Mouse (Mus musculus): Measurements from ENCODE around the gene D10Jhu81e. TPM values are rescaled to one million over a fixed set of nuclear protein-coding genes. Genes with fewer than 3 reads are reported as not detected.
A peak's percentile ranks its signal among the peaks of the same experiment; 100 is the strongest.

Gene D10Jhu81e
- polyA plus RNA-seq, 1 experiment from 2014 or later, result 22.7 TPM

DNA sequence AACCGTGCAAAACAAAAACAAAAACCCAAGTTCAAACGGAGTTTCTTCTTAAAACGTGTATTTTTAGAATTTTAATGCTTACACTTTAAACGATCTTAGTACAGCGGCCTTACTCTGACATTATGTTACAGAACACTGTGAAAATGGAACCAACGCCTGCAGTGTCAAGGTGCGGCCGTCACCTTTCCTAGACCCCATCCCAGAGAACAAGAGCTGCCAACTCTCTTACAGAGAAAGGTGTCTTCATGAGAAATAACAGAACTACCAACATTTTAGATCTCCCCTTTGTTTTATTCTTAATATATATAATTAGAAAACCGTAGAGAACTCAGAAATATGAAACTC lies 15.8 kb upstream of the D10Jhu81e start:
- DNase-seq (ENCODE audit: low spot score), result no peak
- no peaks in the 10 kb centered on the region; the same call in 1 of the 2 replicates for H3K4me1 ChIP-seq (ENCODE audit: control insufficient read depth, insufficient read depth, low read length)
- peak; percentile 1; the same call in 1 of the 2 replicates for ATAC-seq (replicated peaks; ENCODE audit: insufficient number of reproducible peaks, low FRiP score, low TSS enrichment, low read depth)
- H3K9me3 ChIP-seq (replicated peaks; ENCODE audit: control insufficient read depth, low read length), result no peaks in the 10 kb centered on the region
- WGBS, result 19% methylated on average over 9 of the region's 9 CpGs
- H3K27me3 ChIP-seq (ENCODE audit: control insufficient read depth, insufficient read depth, low read length), result no peaks in the 10 kb centered on the region
- H3K9ac ChIP-seq (replicated peaks; ENCODE audit: low read length), result no peak overlapping the region; the same call in 1 of the 2 replicates
- peaks cover 10% of the 10 kb centered on the region for H3K36me3 ChIP-seq (replicated peaks; ENCODE audit: control insufficient read depth, insufficient read depth, low read depth, low read length)
- 0 out of 2 replicates have a peak overlapping the region, but pooled peaks have one; percentile 14 for H3K27ac ChIP-seq (replicated peaks; ENCODE audit: low read depth, low read length)
- peak overlapping the region; percentile 72 for H3K4me3 ChIP-seq (ENCODE audit: low read depth, low read length)
- peak overlapping the region; percentile 90 for H3K4me2 ChIP-seq (ENCODE audit: low read depth, low read length)

GRCm38 (mm10) chr10:78184531-78185380 lies 15.2 kb upstream of the D10Jhu81e start, which contains the start of gene Pwp2:
Gene Pwp2, minus strand, starts transcription at chr10:78185149.
- DNase-seq (ENCODE audit: low spot score), result peak; percentile 97
- H3K9ac ChIP-seq (replicated peaks; ENCODE audit: low read length), result peak within 1 kb of the TSS; percentile 61
- peaks cover 9% of the 10 kb centered on the region for H3K36me3 ChIP-seq (replicated peaks; ENCODE audit: control insufficient read depth, insufficient read depth, low read depth, low read length)
- peak; percentile 91 for ATAC-seq (replicated peaks; ENCODE audit: insufficient number of reproducible peaks, low FRiP score, low TSS enrichment, low read depth)
- 0 out of 2 replicates have a peak within 1 kb of the TSS, but pooled peaks have one; percentile 14 for H3K27ac ChIP-seq (replicated peaks; ENCODE audit: low read depth, low read length)
- H3K27me3 ChIP-seq (ENCODE audit: control insufficient read depth, insufficient read depth, low read length), result no peaks in the 10 kb centered on the region
- peak within 1 kb of the TSS; percentile 90 for H3K4me2 ChIP-seq (ENCODE audit: low read depth, low read length)
- H3K4me1 ChIP-seq (ENCODE audit: control insufficient read depth, insufficient read depth, low read length), result no peaks in the 10 kb centered on the region; the same call in 1 of the 2 replicates
- WGBS, result 2% methylated on average over 46 of the region's 47 CpGs
- H3K9me3 ChIP-seq (replicated peaks; ENCODE audit: control insufficient read depth, low read length), result no peaks in the 10 kb centered on the region
- H3K4me3 ChIP-seq (ENCODE audit: low read depth, low read length), result peak within 1 kb of the TSS; percentile 72

DNA sequence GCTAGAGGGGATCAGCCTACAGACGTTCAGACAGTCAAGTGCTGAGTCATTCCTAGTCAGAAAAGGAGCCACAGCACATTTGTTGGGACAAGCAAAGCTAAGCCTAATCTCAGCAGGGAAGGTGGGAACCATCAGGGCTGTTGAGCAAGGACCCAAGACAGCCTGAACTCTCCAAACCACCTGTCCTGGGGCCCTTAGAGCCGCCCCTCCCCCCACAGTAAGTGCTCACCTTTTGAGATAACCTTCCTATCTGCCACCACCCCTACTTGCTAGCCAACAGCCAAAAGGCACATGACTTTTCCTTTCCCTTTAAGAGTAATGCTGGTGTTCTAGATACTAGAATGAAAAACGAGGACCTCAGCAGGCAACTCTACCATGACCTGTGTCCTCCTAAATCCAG lies 14.0 kb upstream of the D10Jhu81e start:
- H3K9me3 ChIP-seq (replicated peaks; ENCODE audit: control insufficient read depth, low read length), result no peaks in the 10 kb centered on the region
- H3K4me2 ChIP-seq (ENCODE audit: low read depth, low read length), result no peak overlapping the region
- 82% methylated on average over 3 of the region's 3 CpGs for WGBS
- H3K36me3 ChIP-seq (replicated peaks; ENCODE audit: control insufficient read depth, insufficient read depth, low read depth, low read length), result peaks cover 9% of the 10 kb centered on the region
- no peaks in the 10 kb centered on the region for H3K27me3 ChIP-seq (ENCODE audit: control insufficient read depth, insufficient read depth, low read length)
- no peak overlapping the region for H3K27ac ChIP-seq (replicated peaks; ENCODE audit: low read depth, low read length)
- H3K4me3 ChIP-seq (ENCODE audit: low read depth, low read length), result no peak overlapping the region
- H3K9ac ChIP-seq (replicated peaks; ENCODE audit: low read length), result no peak overlapping the region
- ATAC-seq (replicated peaks; ENCODE audit: insufficient number of reproducible peaks, low FRiP score, low TSS enrichment, low read depth) (no peak), DNase-seq (ENCODE audit: low spot score) (no peak)
- no peaks in the 10 kb centered on the region; the same call in 1 of the 2 replicates for H3K4me1 ChIP-seq (ENCODE audit: control insufficient read depth, insufficient read depth, low read length)

DNA sequence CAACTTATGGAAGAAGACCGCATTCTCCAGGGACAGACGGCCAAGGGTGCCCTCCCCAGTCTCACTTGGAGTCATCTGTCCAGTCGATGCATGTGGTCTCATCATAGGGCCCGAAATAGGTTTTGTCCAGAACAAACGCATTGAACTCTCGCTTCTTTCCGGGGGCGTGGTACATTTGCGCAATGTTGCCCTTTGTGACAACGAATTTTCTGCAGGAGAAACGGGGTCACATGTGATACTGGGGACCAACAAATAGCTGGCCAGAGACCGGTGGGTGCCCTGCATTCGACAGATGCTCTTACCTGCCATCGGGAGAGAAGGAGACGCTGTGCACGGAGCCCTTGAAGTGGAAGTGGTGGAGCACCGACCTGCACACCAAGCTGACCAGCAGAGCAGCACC lies 12.7 kb upstream of the D10Jhu81e start:
- ATAC-seq (replicated peaks; ENCODE audit: insufficient number of reproducible peaks, low FRiP score, low TSS enrichment, low read depth), result no peak
- no peaks in the 10 kb centered on the region for H3K27me3 ChIP-seq (ENCODE audit: control insufficient read depth, insufficient read depth, low read length)
- H3K4me3 ChIP-seq (ENCODE audit: low read depth, low read length), result no peak overlapping the region
- H3K9me3 ChIP-seq (replicated peaks; ENCODE audit: control insufficient read depth, low read length), result no peaks in the 10 kb centered on the region
- no peak overlapping the region for H3K9ac ChIP-seq (replicated peaks; ENCODE audit: low read length)
- DNase-seq (ENCODE audit: low spot score), result no peak
- H3K4me2 ChIP-seq (ENCODE audit: low read depth, low read length), result no peak overlapping the region
- WGBS, result 94% methylated on average over 17 of the region's 17 CpGs
- H3K36me3 ChIP-seq (replicated peaks; ENCODE audit: control insufficient read depth, insufficient read depth, low read depth, low read length), result peaks cover 4% of the 10 kb centered on the region; the same call in 1 of the 2 replicates
- no peaks in the 10 kb centered on the region; the same call in 1 of the 2 replicates for H3K4me1 ChIP-seq (ENCODE audit: control insufficient read depth, insufficient read depth, low read length)
- H3K27ac ChIP-seq (replicated peaks; ENCODE audit: low read depth, low read length), result no peak overlapping the region

GRCm38 (mm10) chr10:78174474-78174873 lies 4.9 kb upstream of the D10Jhu81e start:
- 91% methylated on average over 5 of the region's 5 CpGs for WGBS
- H3K27me3 ChIP-seq (ENCODE audit: control insufficient read depth, insufficient read depth, low read length), result no peaks in the 10 kb centered on the region
- ATAC-seq (replicated peaks; ENCODE audit: insufficient number of reproducible peaks, low FRiP score, low TSS enrichment, low read depth) (no peak), DNase-seq (ENCODE audit: low spot score) (no peak)
- H3K4me2 ChIP-seq (ENCODE audit: low read depth, low read length), result no peak overlapping the region
- H3K36me3 ChIP-seq (replicated peaks; ENCODE audit: control insufficient read depth, insufficient read depth, low read depth, low read length), result no peaks in the 10 kb centered on the region; the same call in none of the 2 replicates
- no peak overlapping the region for H3K4me3 ChIP-seq (ENCODE audit: low read depth, low read length)
- H3K4me1 ChIP-seq (ENCODE audit: control insufficient read depth, insufficient read depth, low read length), result no peaks in the 10 kb centered on the region
- H3K27ac ChIP-seq (replicated peaks; ENCODE audit: low read depth, low read length), result no peak overlapping the region
- H3K9ac ChIP-seq (replicated peaks; ENCODE audit: low read length), result no peak overlapping the region
- no peaks in the 10 kb centered on the region for H3K9me3 ChIP-seq (replicated peaks; ENCODE audit: control insufficient read depth, low read length)

DNA sequence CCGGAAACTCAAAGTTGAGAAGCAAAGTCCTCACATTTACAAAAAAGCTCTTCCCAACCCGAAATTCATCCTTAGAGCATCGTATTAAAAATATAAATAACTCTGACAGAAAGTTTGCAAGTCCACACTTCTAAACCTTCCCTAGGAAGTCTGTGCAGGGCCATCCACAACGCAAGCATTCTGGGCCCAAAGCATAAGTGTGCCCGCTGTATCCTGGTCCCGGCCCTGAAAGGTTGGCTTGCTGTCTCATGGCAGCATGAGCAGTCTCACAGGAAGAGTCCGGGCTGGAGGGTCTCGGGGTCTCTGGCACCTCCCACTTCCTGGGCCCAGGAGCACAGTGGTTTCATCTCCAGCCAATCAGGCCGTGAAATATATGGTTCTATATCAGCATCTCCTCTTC lies 2.0 kb upstream of the D10Jhu81e start:
- Histone ChIP-seq H3K27me3 (ENCODE audit: control insufficient read depth, insufficient read depth, low read length) (no peaks in the 10 kb centered on the region), H3K4me1 (ENCODE audit: control insufficient read depth, insufficient read depth, low read length) (no peaks in the 10 kb centered on the region), H3K9ac (replicated peaks; ENCODE audit: low read length) (no peak overlapping the region), H3K4me3 (ENCODE audit: low read depth, low read length) (no peak overlapping the region), H3K27ac (replicated peaks; ENCODE audit: low read depth, low read length) (no peak overlapping the region), H3K9me3 (replicated peaks; ENCODE audit: control insufficient read depth, low read length) (no peaks in the 10 kb centered on the region), H3K36me3 (replicated peaks; ENCODE audit: control insufficient read depth, insufficient read depth, low read depth, low read length) (no peaks in the 10 kb centered on the region; the same call in none of the 2 replicates), H3K4me2 (ENCODE audit: low read depth, low read length) (no peak overlapping the region)
- no peak for ATAC-seq (replicated peaks; ENCODE audit: insufficient number of reproducible peaks, low FRiP score, low TSS enrichment, low read depth)
- WGBS, result 89% methylated on average over 9 of the region's 9 CpGs
- no peak for DNase-seq (ENCODE audit: low spot score)

DNA sequence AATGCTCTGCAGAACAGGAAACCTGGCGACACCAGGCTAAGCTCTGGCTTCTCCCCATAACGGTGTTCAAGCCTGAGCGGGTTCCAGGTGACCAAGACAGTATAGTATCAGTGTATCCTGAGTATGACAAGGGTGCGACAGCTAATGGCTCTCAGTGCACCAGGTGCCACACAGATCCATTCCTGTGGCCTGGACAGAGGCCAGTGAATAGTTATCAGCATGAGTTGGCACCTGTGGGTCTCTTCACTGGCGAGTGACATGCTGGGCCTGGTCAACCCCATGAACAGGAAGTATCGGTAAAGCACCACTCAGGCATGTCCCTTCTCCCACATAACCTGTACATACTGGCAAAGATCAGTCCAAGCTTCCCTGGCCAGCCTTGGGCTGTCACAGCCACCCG lies 1.5 kb upstream of the D10Jhu81e start:
- DNase-seq (ENCODE audit: low spot score) (no peak), ATAC-seq (replicated peaks; ENCODE audit: insufficient number of reproducible peaks, low FRiP score, low TSS enrichment, low read depth) (no peak)
- no peaks in the 10 kb centered on the region for H3K27me3 ChIP-seq (ENCODE audit: control insufficient read depth, insufficient read depth, low read length)
- H3K4me2 ChIP-seq (ENCODE audit: low read depth, low read length), result no peak overlapping the region
- H3K9me3 ChIP-seq (replicated peaks; ENCODE audit: control insufficient read depth, low read length), result no peaks in the 10 kb centered on the region
- WGBS, result 93% methylated on average over 7 of the region's 7 CpGs
- H3K36me3 ChIP-seq (replicated peaks; ENCODE audit: control insufficient read depth, insufficient read depth, low read depth, low read length), result no peaks in the 10 kb centered on the region; the same call in none of the 2 replicates
- no peak overlapping the region for H3K27ac ChIP-seq (replicated peaks; ENCODE audit: low read depth, low read length)
- H3K9ac ChIP-seq (replicated peaks; ENCODE audit: low read length), result no peak overlapping the region
- H3K4me1 ChIP-seq (ENCODE audit: control insufficient read depth, insufficient read depth, low read length), result no peaks in the 10 kb centered on the region
- no peak overlapping the region for H3K4me3 ChIP-seq (ENCODE audit: low read depth, low read length)

GRCm38 (mm10) chr10:78170445-78170844 lies 863 bp upstream of the D10Jhu81e start:
- Histone ChIP-seq H3K4me3 (ENCODE audit: low read depth, low read length) (peak overlapping the region; percentile 70; the same call in 1 of the 2 replicates), H3K27me3 (ENCODE audit: control insufficient read depth, insufficient read depth, low read length) (no peaks in the 10 kb centered on the region), H3K9me3 (replicated peaks; ENCODE audit: control insufficient read depth, low read length) (no peaks in the 10 kb centered on the region), H3K9ac (replicated peaks; ENCODE audit: low read length) (no peak overlapping the region), H3K36me3 (replicated peaks; ENCODE audit: control insufficient read depth, insufficient read depth, low read depth, low read length) (no peaks in the 10 kb centered on the region; the same call in none of the 2 replicates), H3K4me1 (ENCODE audit: control insufficient read depth, insufficient read depth, low read length) (no peaks in the 10 kb centered on the region), H3K4me2 (ENCODE audit: low read depth, low read length) (no peak overlapping the region), H3K27ac (replicated peaks; ENCODE audit: low read depth, low read length) (no peak overlapping the region)
- 61% methylated on average over 2 of the region's 2 CpGs for whole genome bisulfite sequencing
- ATAC-seq (replicated peaks; ENCODE audit: insufficient number of reproducible peaks, low FRiP score, low TSS enrichment, low read depth), result no peak
- no peak for DNase-seq (ENCODE audit: low spot score)
